Mouse (Mus musculus): ENCODE data around the gene H2al1a. TPM values are rescaled to one million over a fixed set of nuclear protein-coding genes. Genes with fewer than 3 reads are reported as not detected.
"Not testable (repeated sequence)": the region's sequence is repeated elsewhere in the genome, so short reads cannot be mapped to it uniquely, and the experiment has no call there.

H2al1a gene
- polyA plus RNA-seq, 1 experiment from 2014 or later: not detected

DNA sequence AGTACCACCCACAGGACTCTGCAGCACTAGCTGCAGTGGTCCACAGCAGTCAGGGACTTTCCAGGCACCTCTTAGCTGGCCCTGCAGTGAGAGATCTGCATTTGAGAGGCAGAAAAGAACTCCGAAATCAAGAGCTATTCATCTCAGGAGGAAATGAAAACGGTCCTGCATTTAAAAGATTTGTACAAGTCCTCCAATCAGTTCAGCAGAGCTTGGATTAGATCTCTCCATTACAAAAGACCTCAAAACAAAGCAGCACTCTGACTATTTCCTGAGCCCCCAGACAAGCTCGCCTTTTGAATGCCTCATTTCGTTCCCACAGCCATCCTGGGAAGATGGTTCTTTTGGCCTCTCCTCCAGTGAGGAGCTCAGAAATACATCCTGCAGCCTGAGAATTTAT, 9.8 kb upstream of the H2al1a start:
- Histone ChIP-seq H3K4me3 (no peak overlapping the region), H3K9me3 (no peaks in the 10 kb centered on the region), H3K36me3 (no peaks in the 10 kb centered on the region), H3K27ac (no peak overlapping the region), H3K9ac (no peak overlapping the region), H3K4me1 (no peaks in the 10 kb centered on the region), H3K4me2 (replicated peaks) (no peak overlapping the region), H3K27me3 (replicated peaks) (no peaks in the 10 kb centered on the region)
- no peak for ATAC-seq (ENCODE audit: low FRiP score, low read depth)
- 64% methylated on average over 4 of the region's 4 CpGs for WGBS

DNA sequence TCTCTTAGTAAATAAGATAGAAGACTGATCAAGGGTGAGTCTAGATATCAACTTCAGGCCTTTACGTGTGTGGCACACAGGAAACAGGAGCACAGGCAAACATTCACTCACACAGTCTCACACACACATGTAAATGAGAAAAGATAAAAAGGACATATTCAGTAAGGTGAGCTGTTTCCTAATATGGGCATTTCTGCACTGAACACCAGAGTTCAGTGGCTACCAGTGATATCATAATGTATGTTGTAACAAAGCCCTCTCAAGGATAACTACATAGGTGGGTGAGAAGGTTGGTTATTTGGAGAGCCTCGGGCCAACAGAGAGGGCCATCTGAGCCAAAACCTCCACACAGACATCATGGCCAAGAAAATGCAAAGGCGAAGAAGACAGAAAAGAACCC, 3.1 kb downstream of the H2al1a start, which contains the start of gene H2al1b:
Gene H2al1b, plus strand, starts transcription at position 301 of the 400 bp plus-strand sequence.
- ATAC-seq (ENCODE audit: low FRiP score, low read depth); H3K36me3 ChIP-seq; H3K4me3 ChIP-seq; H3K9ac ChIP-seq; H3K4me1 ChIP-seq; H3K4me2 ChIP-seq (replicated peaks); H3K27ac ChIP-seq; H3K9me3 ChIP-seq; H3K27me3 ChIP-seq (replicated peaks): not testable (repeated sequence)
- WGBS: 91% methylated on average over 1 of the region's 3 CpGs

- not testable (repeated sequence) for H3K27ac ChIP-seq; H3K36me3 ChIP-seq; H3K4me3 ChIP-seq; H3K9me3 ChIP-seq; H3K9ac ChIP-seq; H3K4me1 ChIP-seq; H3K4me2 ChIP-seq (replicated peaks); H3K27me3 ChIP-seq (replicated peaks); ATAC-seq (ENCODE audit: low FRiP score, low read depth)
- 78% methylated on average over 2 of the region's 6 CpGs for WGBS
Observed at GRCm38 (mm10) chrX:11305355-11305754, 6.3 kb downstream of the H2al1a start, which contains the start of gene H2al1c. Gene H2al1c, plus strand, starts transcription at chrX:11305655.

DNA sequence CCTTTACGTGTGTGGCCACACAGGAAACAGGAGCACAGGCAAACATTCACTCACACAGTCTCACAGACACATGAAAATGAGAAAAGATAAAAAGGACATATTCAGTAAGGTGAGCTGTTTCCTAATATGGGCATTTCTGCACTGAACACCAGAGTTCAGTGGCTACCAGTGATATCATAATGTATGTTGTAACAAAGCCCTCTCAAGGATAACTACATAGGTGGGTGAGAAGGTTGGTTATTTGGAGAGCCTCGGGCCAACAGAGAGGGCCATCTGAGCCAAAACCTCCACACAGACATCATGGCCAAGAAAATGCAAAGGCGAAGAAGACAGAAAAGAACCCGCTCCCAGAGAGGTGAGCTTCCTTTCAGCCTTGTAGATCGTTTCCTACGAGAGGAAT, 9.5 kb downstream of the H2al1a start, which contains the start of gene H2al1d:
Gene H2al1d, plus strand, starts transcription at position 301 of the 400 bp plus-strand sequence.
- not testable (repeated sequence) for H3K27me3 ChIP-seq (replicated peaks); H3K9me3 ChIP-seq; H3K4me1 ChIP-seq; H3K4me3 ChIP-seq; H3K9ac ChIP-seq; H3K4me2 ChIP-seq (replicated peaks); ATAC-seq (ENCODE audit: low FRiP score, low read depth); H3K27ac ChIP-seq; H3K36me3 ChIP-seq
- WGBS: no CpG with 5 or more reads among the region's 6 CpGs

DNA sequence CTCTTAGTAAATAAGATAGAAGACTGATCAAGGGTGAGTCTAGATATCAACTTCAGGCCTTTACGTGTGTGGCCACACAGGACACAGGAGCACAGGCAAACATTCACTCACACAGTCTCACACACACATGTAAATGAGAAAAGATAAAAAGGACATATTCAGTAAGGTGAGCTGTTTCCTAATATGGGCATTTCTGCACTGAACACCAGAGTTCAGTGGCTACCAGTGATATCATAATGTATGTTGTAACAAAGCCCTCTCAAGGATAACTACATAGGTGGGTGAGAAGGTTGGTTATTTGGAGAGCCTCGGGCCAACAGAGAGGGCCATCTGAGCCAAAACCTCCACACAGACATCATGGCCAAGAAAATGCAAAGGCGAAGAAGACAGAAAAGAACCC, 12.6 kb downstream of the H2al1a start, which contains the start of gene H2al1e:
Gene H2al1e, plus strand, starts transcription at position 301 of the 400 bp plus-strand sequence.
- H3K4me3 ChIP-seq; H3K9ac ChIP-seq; H3K4me2 ChIP-seq (replicated peaks); H3K27me3 ChIP-seq (replicated peaks); H3K9me3 ChIP-seq; H3K27ac ChIP-seq; ATAC-seq (ENCODE audit: low FRiP score, low read depth); H3K36me3 ChIP-seq; H3K4me1 ChIP-seq: not testable (repeated sequence)
- WGBS: no CpG with 5 or more reads among the region's 3 CpGs

- not testable (repeated sequence) for H3K27ac ChIP-seq; H3K27me3 ChIP-seq (replicated peaks); H3K36me3 ChIP-seq; H3K4me3 ChIP-seq; H3K4me1 ChIP-seq; H3K4me2 ChIP-seq (replicated peaks); H3K9me3 ChIP-seq; ATAC-seq (ENCODE audit: low FRiP score, low read depth); H3K9ac ChIP-seq
- no CpG with 5 or more reads among the region's 6 CpGs for WGBS
Observed at GRCm38 (mm10) chrX:11314858-11315257, 15.8 kb downstream of the H2al1a start, which contains the start of gene H2al1f. Gene H2al1f, plus strand, starts transcription at chrX:11315158.

DNA sequence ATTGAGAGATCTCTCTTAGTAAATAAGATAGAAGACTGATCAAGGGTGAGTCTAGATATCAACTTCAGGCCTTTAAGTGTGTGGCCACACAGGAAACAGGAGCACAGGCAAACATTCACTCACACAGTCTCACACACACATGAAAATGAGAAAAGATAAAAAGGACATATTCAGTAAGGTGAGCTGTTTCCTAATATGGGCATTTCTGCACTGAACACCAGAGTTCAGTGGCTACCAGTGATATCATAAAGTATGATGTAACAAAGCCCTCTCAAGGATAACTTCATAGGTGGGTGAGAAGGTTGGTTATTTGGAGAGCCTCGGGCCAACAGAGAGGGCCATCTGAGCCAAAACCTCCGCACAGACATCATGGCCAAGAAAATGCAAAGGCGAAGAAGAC, 18.9 kb downstream of the H2al1a start, which contains the start of gene H2al1g:
Gene H2al1g, plus strand, starts transcription at position 301 of the 400 bp plus-strand sequence.
- not testable (repeated sequence) for H3K9ac ChIP-seq; H3K4me3 ChIP-seq; H3K27me3 ChIP-seq (replicated peaks); H3K4me1 ChIP-seq; H3K27ac ChIP-seq; H3K9me3 ChIP-seq; H3K36me3 ChIP-seq; ATAC-seq (ENCODE audit: low FRiP score, low read depth); H3K4me2 ChIP-seq (replicated peaks)
- no CpG with 5 or more reads among the region's 3 CpGs for WGBS

- not testable (repeated sequence) for H3K27me3 ChIP-seq (replicated peaks); H3K4me3 ChIP-seq; H3K9ac ChIP-seq; H3K4me1 ChIP-seq; H3K4me2 ChIP-seq (replicated peaks); H3K27ac ChIP-seq; ATAC-seq (ENCODE audit: low FRiP score, low read depth); H3K36me3 ChIP-seq; H3K9me3 ChIP-seq
- WGBS: no CpG with 5 or more reads among the region's 6 CpGs
Observed at GRCm38 (mm10) chrX:11321192-11321591, 22.1 kb downstream of the H2al1a start, which contains the start of gene H2al1h. Gene H2al1h, plus strand, starts transcription at chrX:11321492.

DNA sequence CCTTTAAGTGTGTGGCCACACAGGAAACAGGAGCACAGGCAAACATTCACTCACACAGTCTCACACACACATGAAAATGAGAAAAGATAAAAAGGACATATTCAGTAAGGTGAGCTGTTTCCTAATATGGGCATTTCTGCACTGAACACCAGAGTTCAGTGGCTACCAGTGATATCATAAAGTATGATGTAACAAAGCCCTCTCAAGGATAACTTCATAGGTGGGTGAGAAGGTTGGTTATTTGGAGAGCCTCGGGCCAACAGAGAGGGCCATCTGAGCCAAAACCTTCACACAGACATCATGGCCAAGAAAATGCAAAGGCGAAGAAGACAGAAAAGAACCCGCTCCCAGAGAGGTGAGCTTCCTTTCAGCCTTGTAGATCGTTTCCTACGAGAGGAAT, 25.3 kb downstream of the H2al1a start, which contains the start of gene H2al1i:
Gene H2al1i, plus strand, starts transcription at position 301 of the 400 bp plus-strand sequence.
- not testable (repeated sequence) for H3K36me3 ChIP-seq; H3K4me2 ChIP-seq (replicated peaks); H3K27ac ChIP-seq; H3K4me1 ChIP-seq; H3K9me3 ChIP-seq; H3K4me3 ChIP-seq; H3K27me3 ChIP-seq (replicated peaks); ATAC-seq (ENCODE audit: low FRiP score, low read depth); H3K9ac ChIP-seq
- 86% methylated on average over 1 of the region's 5 CpGs for WGBS

DNA sequence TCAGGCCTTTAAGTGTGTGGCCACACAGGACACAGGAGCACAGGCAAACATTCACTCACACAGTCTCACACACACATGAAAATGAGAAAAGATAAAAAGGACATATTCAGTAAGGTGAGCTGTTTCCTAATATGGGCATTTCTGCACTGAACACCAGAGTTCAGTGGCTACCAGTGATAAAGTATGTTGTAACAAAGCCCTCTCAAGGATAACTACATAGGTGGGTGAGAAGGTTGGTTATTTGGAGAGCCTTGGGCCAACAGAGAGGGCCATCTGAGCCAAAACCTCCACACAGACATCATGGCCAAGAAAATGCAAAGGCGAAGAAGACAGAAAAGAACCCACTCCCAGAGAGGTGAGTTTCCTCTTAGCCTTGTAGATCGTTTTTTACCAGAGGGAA, 28.5 kb downstream of the H2al1a start, which contains the start of gene H2al1j:
Gene H2al1j, plus strand, starts transcription at position 301 of the 400 bp plus-strand sequence.
- not testable (repeated sequence) for H3K27me3 ChIP-seq (replicated peaks); H3K27ac ChIP-seq; H3K36me3 ChIP-seq; H3K4me2 ChIP-seq (replicated peaks); H3K4me1 ChIP-seq; H3K9ac ChIP-seq; ATAC-seq (ENCODE audit: low FRiP score, low read depth); H3K9me3 ChIP-seq; H3K4me3 ChIP-seq
- whole genome bisulfite sequencing: 88% methylated on average over 2 of the region's 2 CpGs

DNA sequence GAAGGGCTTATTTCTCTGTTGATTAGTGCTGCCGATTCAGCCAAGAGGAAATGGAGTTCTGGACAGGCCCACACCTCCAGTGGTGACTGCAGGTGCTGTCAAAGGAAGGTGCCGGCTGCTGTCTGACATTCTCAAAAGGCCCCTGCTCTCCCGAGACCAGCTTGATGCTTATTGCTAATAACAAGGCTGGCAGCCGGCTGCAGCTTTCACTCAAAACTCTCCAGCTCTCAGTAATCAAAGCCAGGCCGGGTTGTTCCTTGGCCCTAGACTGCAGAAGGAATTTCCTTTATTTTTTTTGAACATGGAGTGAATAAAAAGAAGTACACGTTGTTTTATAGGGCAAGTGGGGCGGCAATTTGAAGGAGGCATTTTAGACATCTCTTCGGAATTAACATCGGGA, 46.7 kb downstream of the H2al1a start:
- no peaks in the 10 kb centered on the region for H3K27me3 ChIP-seq (replicated peaks)
- no peaks in the 10 kb centered on the region for H3K36me3 ChIP-seq
- H3K4me2 ChIP-seq (replicated peaks): no peak overlapping the region
- no peak overlapping the region for H3K27ac ChIP-seq
- no peaks in the 10 kb centered on the region for H3K9me3 ChIP-seq
- no peak for ATAC-seq (ENCODE audit: low FRiP score, low read depth)
- no peak overlapping the region for H3K9ac ChIP-seq
- 76% methylated on average over 9 of the region's 9 CpGs for WGBS
- no peak overlapping the region for H3K4me3 ChIP-seq
- no peaks in the 10 kb centered on the region for H3K4me1 ChIP-seq

DNA sequence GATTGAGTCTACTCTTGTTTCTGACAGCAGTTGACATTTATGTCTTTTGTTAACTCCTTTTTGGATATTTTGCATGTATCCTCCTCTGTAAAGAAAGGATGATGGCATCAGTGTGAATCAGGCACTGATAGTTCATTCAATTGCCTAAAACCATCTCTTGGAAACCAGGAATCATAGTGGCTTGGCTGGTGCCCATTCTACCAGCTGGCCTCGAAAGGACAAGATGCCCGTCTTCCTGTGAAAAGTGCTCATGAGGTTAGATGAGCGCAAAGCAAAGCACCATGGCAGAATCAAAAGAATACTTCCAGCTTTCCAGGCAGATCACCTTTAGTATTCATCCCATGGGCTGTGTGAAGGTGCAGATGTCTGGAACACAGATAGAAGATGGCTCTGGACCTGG, 47.7 kb downstream of the H2al1a start:
- Histone ChIP-seq H3K4me2 (replicated peaks) (no peak overlapping the region), H3K36me3 (no peaks in the 10 kb centered on the region), H3K9ac (no peak overlapping the region), H3K9me3 (no peaks in the 10 kb centered on the region), H3K27ac (no peak overlapping the region), H3K4me1 (no peaks in the 10 kb centered on the region), H3K4me3 (no peak overlapping the region), H3K27me3 (replicated peaks) (no peaks in the 10 kb centered on the region)
- no peak for ATAC-seq (ENCODE audit: low FRiP score, low read depth)
- 90% methylated on average over 3 of the region's 3 CpGs for WGBS

Data from neural tube, embryonic 12.5 days (tissue).